Mouse (Mus musculus): ENCODE results near the gene Gcdh. TPM values are rescaled to one million over a fixed set of nuclear protein-coding genes. Genes with fewer than 3 reads are reported as not detected.
A peak's percentile ranks its signal among the peaks of the same experiment; 100 is the strongest.

Gcdh gene
- polyA plus RNA-seq, 1 experiment from 2014 or later = 42.8 TPM

GRCm38 (mm10) chr8:84847684-84848435, 45.9 kb downstream of the Gcdh start:
- Histone ChIP-seq H3K9me3 (no peaks in the 10 kb centered on the region), H3K27me3 (replicated peaks) (no peaks in the 10 kb centered on the region), H3K4me3 (replicated peaks) (peak overlapping the region; percentile 91), H3K4me2 (replicated peaks) (peak overlapping the region; percentile 77), H3K4me1 (replicated peaks) (peaks cover 25% of the 10 kb centered on the region), H3K9ac (peak overlapping the region; percentile 73), H3K36me3 (peaks cover 18% of the 10 kb centered on the region), H3K27ac (peak overlapping the region; percentile 89)
- WGBS = 30% methylated on average over 6 of the region's 6 CpGs
- ATAC-seq = no peak

DNA sequence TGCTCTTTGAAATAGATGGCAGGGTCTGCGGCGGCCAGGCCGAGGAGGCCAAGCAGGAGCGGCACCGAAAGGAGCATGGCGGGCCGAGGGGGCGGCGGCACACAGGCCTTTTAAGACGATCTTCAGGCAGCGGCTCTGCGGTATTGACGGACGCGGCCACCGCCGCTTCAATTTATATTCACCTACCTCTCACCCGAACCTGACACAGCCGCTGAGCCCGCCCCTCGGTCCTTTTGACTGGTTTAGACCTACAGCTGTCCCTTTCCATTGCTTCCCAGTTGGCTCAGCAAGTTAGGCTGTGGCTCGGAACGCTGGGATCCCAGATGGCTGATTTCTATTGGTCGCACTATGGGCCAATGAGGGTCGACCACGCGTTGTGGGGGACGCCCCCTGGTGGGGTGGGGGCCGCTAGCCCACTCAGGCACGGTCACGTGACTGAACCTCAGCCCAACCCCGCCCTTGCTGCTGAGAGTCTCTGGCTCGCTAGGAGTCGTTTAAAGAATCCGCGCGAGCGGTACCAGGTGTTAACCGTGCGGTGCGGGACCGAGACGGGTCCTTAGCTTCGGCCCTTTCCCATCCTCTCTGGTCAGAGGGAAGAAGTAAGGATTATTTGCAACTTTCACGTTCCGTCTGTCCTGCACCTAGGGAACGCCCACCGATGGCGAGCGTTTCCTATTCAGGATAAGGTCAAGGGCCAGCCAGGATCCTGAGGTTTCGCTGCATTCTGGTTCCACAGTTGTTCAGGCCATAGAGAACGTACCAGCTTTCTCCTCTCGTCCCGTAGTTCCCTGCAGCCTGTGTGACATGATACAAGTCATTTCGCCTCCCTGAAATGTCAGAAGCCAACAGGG, 46.8 kb downstream of the Gcdh start, which contains the start of gene Calr:
Calr (minus strand) TSS at position 213 of the 851 bp plus-strand sequence.
- H3K4me2 ChIP-seq (replicated peaks) = peak within 1 kb of the TSS; percentile 77
- peak within 1 kb of the TSS; percentile 97 for H3K9ac ChIP-seq
- peak within 1 kb of the TSS; percentile 91 for H3K4me3 ChIP-seq (replicated peaks)
- WGBS = under 1% methylated on average over 55 of the region's 55 CpGs
- no peaks in the 10 kb centered on the region for H3K27me3 ChIP-seq (replicated peaks)
- H3K9me3 ChIP-seq = no peaks in the 10 kb centered on the region
- ATAC-seq = peak; percentile 99
- peaks cover 25% of the 10 kb centered on the region for H3K36me3 ChIP-seq
- peak within 1 kb of the TSS; percentile 89 for H3K27ac ChIP-seq
- peaks cover 29% of the 10 kb centered on the region for H3K4me1 ChIP-seq (replicated peaks)

GRCm38 (mm10) chr8:84846094-84846721, 47.5 kb downstream of the Gcdh start:
- Histone ChIP-seq H3K9me3 (no peaks in the 10 kb centered on the region), H3K27me3 (replicated peaks) (no peaks in the 10 kb centered on the region), H3K4me1 (replicated peaks) (peaks cover 29% of the 10 kb centered on the region), H3K4me3 (replicated peaks) (peak overlapping the region; percentile 91), H3K9ac (peak overlapping the region; percentile 97), H3K27ac (peak overlapping the region; percentile 88), H3K36me3 (peaks cover 30% of the 10 kb centered on the region), H3K4me2 (replicated peaks) (peak overlapping the region; percentile 71)
- under 1% methylated on average over 30 of the region's 30 CpGs for WGBS
- ATAC-seq = peak; percentile 37

GRCm38 (mm10) chr8:84845355-84846093, 48.2 kb downstream of the Gcdh start:
- H3K4me1 ChIP-seq (replicated peaks) = peaks cover 29% of the 10 kb centered on the region
- no peak for ATAC-seq

GRCm38 (mm10) chr8:84844397-84845070, 49.2 kb downstream of the Gcdh start:
- H3K9me3 ChIP-seq = no peaks in the 10 kb centered on the region
- peak overlapping the region; percentile 91 for H3K4me3 ChIP-seq (replicated peaks)
- H3K4me2 ChIP-seq (replicated peaks) = peak overlapping the region; percentile 71
- WGBS = 79% methylated on average over 9 of the region's 9 CpGs
- no peaks in the 10 kb centered on the region for H3K27me3 ChIP-seq (replicated peaks)
- H3K36me3 ChIP-seq = peaks cover 30% of the 10 kb centered on the region
- no peak overlapping the region for H3K27ac ChIP-seq
- ATAC-seq = no peak
- H3K4me1 ChIP-seq (replicated peaks) = peaks cover 29% of the 10 kb centered on the region
- H3K9ac ChIP-seq = peak overlapping the region; percentile 97

More at GRCm38 (mm10) chr8:84845355-84846093, 48.2 kb downstream of the Gcdh start:
- peak overlapping the region; percentile 88; the same call in 1 of the 2 replicates for H3K27ac ChIP-seq
- H3K9ac ChIP-seq = peak overlapping the region; percentile 97
- H3K36me3 ChIP-seq = peaks cover 30% of the 10 kb centered on the region
- H3K9me3 ChIP-seq = no peaks in the 10 kb centered on the region
- 11% methylated on average over 12 of the region's 12 CpGs for WGBS
- peak overlapping the region; percentile 91 for H3K4me3 ChIP-seq (replicated peaks)
- H3K4me2 ChIP-seq (replicated peaks) = peak overlapping the region; percentile 71
- no peaks in the 10 kb centered on the region for H3K27me3 ChIP-seq (replicated peaks)

DNA sequence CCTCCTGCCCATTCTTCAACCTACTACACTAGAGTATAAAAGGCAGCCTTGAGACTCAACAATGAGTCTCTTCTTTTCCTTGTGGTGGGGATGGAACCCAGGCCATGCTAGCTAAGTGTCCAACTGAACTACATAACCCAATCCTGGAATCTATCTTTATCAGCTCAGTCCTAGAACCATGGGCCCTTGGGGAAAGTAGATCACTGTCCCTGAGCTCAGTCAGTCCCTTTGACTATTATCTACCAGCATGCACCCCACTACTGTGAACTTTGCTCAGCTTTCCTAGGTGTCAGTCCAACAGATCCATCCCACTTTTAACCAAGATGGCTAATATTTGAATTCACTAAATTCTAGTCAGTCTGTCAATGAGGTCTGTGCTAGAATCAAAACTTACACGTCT, 52.2 kb downstream of the Gcdh start:
- no peaks in the 10 kb centered on the region for H3K27me3 ChIP-seq (replicated peaks)
- no peak overlapping the region for H3K27ac ChIP-seq
- ATAC-seq = no peak
- no peaks in the 10 kb centered on the region for H3K9me3 ChIP-seq
- H3K4me3 ChIP-seq (replicated peaks) = no peak overlapping the region
- H3K4me1 ChIP-seq (replicated peaks) = peaks cover 24% of the 10 kb centered on the region
- H3K9ac ChIP-seq = no peak overlapping the region
- H3K4me2 ChIP-seq (replicated peaks) = no peak overlapping the region
- 84% methylated on average over 1 of the region's 1 CpGs for WGBS
- H3K36me3 ChIP-seq = peaks cover 50% of the 10 kb centered on the region

- under 1% methylated on average over 55 of the region's 55 CpGs for WGBS
These were observed 53.3 kb downstream of the Gcdh start, which contains the start of gene Rad23a for GRCm38 (mm10) chr8:84840248-84840999. Gene Rad23a, minus strand, starts transcription at chr8:84840665.

GRCm38 (mm10) chr8:84839875-84840247, 53.9 kb downstream of the Gcdh start:
- Histone ChIP-seq H3K9me3 (no peaks in the 10 kb centered on the region), H3K27ac (peak overlapping the region; percentile 83), H3K4me1 (replicated peaks) (peaks cover 23% of the 10 kb centered on the region), H3K27me3 (replicated peaks) (no peaks in the 10 kb centered on the region), H3K4me3 (replicated peaks) (peak overlapping the region; percentile 74), H3K36me3 (peaks cover 64% of the 10 kb centered on the region), H3K4me2 (replicated peaks) (peak overlapping the region; percentile 62), H3K9ac (peak overlapping the region; percentile 89)
- no peak for ATAC-seq
- WGBS = 2% methylated on average over 7 of the region's 7 CpGs

More at GRCm38 (mm10) chr8:84840248-84840999, 53.3 kb downstream of the Gcdh start, which contains the start of gene Rad23a:
- peak within 1 kb of the TSS; percentile 74 for H3K4me3 ChIP-seq (replicated peaks)
- H3K36me3 ChIP-seq = peaks cover 61% of the 10 kb centered on the region
- H3K27me3 ChIP-seq (replicated peaks) = no peaks in the 10 kb centered on the region
- peak; percentile 97 for ATAC-seq
- H3K4me2 ChIP-seq (replicated peaks) = peak within 1 kb of the TSS; percentile 62
- H3K27ac ChIP-seq = peak within 1 kb of the TSS; percentile 83
- H3K9me3 ChIP-seq = no peaks in the 10 kb centered on the region
- H3K9ac ChIP-seq = peak within 1 kb of the TSS; percentile 89
- peaks cover 24% of the 10 kb centered on the region for H3K4me1 ChIP-seq (replicated peaks)

DNA sequence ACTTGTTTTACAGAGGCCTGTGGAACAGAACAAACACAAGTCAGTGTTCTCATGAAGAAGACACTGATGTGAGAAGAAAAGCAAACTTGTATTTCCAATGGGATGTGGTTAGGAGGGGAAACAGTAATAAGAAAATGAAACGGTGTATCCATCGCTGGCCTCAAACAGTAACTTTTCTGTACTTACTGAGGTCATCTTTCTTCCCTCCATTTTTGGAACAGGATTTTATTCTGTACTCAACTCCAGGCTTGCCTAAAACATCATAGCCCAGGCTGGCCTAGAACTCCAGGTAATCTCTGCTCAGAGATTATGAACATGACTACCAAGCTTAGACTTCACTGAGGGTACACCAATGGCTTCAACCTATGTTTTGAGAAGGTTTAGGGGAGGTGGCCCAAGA, 54.3 kb downstream of the Gcdh start:
- Histone ChIP-seq H3K9ac (0 out of 2 replicates have a peak overlapping the region, but pooled peaks have one; percentile 89), H3K4me3 (replicated peaks) (peak overlapping the region; percentile 74), H3K9me3 (no peaks in the 10 kb centered on the region), H3K36me3 (peaks cover 64% of the 10 kb centered on the region), H3K4me2 (replicated peaks) (peak overlapping the region; percentile 62), H3K27me3 (replicated peaks) (no peaks in the 10 kb centered on the region), H3K4me1 (replicated peaks) (peaks cover 23% of the 10 kb centered on the region), H3K27ac (no peak overlapping the region)
- no peak for ATAC-seq
- WGBS = 83% methylated on average over 2 of the region's 2 CpGs

DNA sequence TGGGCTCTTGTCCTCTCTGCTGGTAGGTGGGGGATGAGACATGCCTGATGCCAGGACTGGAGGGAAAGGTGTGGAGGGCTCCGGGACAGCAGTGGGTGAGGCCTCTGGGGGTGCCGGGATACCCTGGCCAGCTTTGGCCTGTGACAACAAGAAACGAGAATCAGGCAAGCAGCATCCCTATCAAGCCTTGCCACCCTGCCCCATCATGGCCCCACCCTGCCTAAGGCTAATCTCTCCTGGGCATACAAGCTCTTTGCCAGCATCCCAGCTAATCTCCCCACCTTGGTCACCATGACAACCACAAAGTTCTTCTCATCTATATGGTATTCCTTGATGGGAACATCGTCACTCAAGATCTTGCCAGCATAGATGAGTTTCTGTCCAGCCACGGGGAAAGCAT, 55.2 kb downstream of the Gcdh start:
- ATAC-seq = no peak
- no peak overlapping the region for H3K27ac ChIP-seq
- H3K36me3 ChIP-seq = peaks cover 63% of the 10 kb centered on the region
- H3K4me3 ChIP-seq (replicated peaks) = no peak overlapping the region
- H3K9me3 ChIP-seq = no peaks in the 10 kb centered on the region
- H3K4me1 ChIP-seq (replicated peaks) = peaks cover 19% of the 10 kb centered on the region
- H3K9ac ChIP-seq = no peak overlapping the region
- H3K4me2 ChIP-seq (replicated peaks) = no peak overlapping the region
- H3K27me3 ChIP-seq (replicated peaks) = no peaks in the 10 kb centered on the region
- WGBS = 85% methylated on average over 5 of the region's 5 CpGs

Data from intestine, embryonic 15.5 days (tissue).